Mouse (Mus musculus) gastrocnemius, postnatal 14 days (tissue): ENCODE results near the gene Ppargc1a. TPM values are rescaled to one million over a fixed set of nuclear protein-coding genes. Genes with fewer than 3 reads are reported as not detected.

Experiments
- DNase-seq: peaks from one replicate; pipeline ENCODE4 v3.0.0; 2021; ENCODE audit warnings: mixed read lengths
- intact Hi-C: fragments of 180-260 bp; cut with DNase I; formaldehyde crosslinking; loops from one replicate; pipeline ENCODE4 v1.15.1; 2025; ENCODE audit warnings: low total_unique reads
- long read RNA-seq, 2 experiments: library from polyadenylated mRNA; stranded (forward); transcript quantifications; one replicate each; pipeline ENCODE4 v2.0.0; 2021
- total RNA-seq, 2 experiments: library from RNA; stranded (reverse); gene quantifications; 2 replicates each; pipeline ENCODE4 v1.2.3; 2021

The Ppargc1a gene
- 10 to 100 TPM; 22.3 to 44.2 TPM for total RNA-seq
- long read RNA-seq, experiment 1, full-length matches to known transcripts = 7 of 15 reads
- long read RNA-seq, experiment 1, partial matches to known transcripts = 1 of 15 reads
- long read RNA-seq, experiment 1, other reads (novel, unspliced or antisense) = 7 of 15 reads
- long read RNA-seq, experiment 2, full-length matches to known transcripts = 5 of 9 reads
- long read RNA-seq, experiment 2, partial matches to known transcripts = 1 of 9 reads
- long read RNA-seq, experiment 2, other reads (novel, unspliced or antisense) = 3 of 9 reads

DNA sequence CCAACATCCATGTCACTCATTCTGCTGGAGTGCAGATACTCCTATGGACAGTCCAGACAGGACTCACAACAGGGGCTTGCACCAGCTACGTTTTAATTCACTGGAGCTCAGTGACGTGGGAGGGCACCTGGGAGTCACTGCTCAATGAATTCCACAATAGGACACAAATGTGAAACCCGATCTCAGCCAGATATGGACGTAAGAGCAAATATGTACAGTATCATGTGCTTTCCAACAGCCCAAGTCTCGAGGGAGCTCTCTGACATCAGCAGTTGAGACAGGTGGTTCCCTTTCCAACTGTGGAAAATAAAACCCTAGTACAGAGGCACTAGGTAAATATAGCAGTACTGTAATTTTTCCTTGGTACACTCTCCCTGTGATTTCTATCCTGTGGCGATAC, at the start of gene Ppargc1a:
Ppargc1a (minus strand) TSS at position 68 of the 400 bp plus-strand sequence.
- intact Hi-C loops = no loop called here
- no peak for DNase-seq

DNA sequence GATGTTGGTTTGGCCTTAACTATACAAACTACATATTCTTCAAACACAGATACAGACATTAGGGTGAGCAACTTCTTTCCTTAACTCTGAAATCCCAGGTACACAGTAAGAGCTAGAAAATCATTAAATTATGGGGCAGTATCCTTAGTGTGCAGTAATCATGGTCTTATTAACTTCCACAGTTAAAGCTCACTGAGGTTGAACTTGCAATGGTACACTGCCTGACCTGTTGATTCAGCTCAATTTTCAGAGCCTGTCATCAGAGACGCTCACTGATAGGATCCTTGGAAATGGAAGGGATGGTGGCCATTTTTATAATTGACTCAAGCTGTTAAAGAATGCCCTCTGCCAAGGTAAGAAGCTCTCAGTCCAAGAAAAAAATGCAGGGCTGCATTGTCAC, 49.4 kb upstream of the Ppargc1a start:
- intact Hi-C loops = no loop called here
- DNase-seq = no peak

DNA sequence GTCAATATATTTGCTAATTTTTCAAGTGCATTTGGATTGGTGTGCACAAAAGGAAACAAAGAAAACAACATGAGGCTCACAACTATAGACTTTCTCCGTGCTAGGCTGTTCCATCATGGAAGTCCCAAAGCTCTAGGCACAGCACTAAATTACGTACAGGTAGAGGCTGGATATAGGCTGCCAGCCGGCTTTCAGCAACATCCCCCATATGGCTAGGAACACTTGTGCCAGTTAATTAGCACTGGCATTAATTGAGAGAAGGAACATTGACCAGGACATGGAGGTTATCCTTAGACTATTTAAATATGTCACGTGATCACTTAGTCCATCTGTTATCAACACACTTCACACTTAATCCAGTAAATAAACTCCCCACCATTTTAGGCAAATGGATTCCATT, 44.5 kb upstream of the Ppargc1a start:
- intact Hi-C loops = no loop called here
- DNase-seq = no peak

DNA sequence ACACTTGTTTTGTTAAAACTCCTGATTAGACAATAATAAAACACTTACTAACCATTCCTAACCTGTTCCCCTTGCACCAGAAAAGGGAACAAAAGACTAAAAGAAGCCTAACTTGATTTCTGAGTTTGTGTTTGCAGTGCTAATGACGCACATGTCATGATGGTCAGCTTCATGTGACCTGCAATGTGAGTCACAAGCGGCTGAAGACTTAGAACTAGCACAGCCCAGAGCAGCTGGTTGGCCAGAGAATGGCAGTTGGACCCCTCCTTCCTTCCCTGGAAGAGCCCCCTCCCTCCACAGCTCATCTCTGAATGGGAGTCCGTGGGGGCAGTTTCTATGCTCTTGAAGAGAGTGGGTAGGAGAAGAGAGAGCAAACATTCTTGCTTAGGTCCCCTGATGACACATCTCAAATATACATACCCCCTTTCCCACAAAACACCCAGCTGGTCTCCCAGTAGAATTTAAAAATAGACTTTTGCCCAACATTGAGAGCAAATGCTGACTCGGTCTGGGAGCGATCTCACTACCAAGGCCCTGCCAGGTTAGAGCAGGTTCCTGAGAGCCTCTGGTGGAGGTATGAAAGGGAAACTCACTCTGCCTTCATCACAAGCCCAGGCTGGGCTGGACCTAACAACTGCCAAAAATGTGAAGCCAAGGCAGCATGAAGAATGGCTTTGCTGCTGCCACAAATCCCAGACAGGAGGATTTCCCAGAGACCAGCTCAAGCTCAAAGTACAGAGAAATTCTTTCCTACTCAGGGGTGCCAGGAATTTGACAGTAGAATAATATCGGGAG, 40.4 kb upstream of the Ppargc1a start:
- intact Hi-C loops = no loop called here
- DNase-seq = peak; percentile 9

DNA sequence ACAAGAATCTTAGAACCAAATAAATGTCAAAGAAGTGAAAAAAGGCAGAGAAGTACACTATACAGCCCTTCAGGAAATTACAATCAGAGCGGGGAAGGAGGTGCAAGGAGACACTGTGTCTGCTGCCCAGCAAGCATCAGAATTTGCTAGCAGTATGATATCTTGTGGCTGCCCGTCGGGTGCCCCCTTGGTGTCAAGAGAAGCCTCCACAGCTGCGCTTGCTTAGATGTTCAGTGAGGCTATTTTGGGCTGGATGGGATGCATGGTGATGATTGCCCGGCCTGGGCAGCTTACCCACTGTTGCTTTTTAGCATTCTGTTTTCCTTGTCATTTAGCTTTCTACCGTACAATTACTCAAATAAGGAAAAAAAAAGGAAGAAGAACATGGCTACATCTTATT, 32.0 kb upstream of the Ppargc1a start:
- DNase-seq = no peak
- intact Hi-C loops = no loop called here

DNA sequence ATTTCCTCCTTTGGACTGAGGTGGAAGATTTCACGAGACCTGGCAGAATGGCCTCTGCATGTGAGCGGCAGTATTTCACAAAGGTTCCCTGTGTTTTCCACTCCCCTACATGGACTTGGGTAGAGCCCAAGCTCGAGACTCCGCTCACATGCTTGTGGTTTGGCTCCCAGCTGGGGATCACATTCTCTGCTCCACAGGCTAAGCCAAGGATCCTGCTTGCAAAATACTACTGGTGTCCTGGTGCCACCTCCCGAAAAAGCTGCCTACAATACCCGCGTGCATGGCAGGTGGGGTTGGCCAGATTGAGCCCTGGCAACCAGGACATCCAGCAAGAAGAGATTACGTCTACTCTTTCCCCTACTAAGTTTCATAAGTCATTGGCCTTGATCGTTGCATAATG, 28.1 kb upstream of the Ppargc1a start:
- intact Hi-C loops = no loop called here
- DNase-seq = peak; percentile 73

DNA sequence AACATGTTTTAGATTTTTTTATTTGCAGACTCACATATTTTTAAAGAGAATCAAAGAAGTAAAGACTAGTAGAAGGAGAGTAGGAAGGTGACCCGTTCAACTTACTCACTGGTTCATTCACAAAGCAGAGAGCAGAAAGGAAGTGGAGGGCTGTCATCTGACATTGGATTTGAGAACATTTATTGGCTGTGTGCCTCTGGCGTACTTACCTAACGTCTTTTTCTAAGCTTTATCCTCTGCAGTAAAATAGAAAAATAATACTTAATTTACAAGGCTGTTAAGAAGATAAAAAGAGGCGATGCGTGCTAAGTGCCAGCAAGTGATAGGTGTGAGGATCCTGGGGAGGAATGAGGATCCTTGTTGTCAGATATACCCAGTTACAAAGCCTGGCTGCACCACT, 24.7 kb upstream of the Ppargc1a start:
- intact Hi-C loops = no loop called here
- no peak for DNase-seq

DNA sequence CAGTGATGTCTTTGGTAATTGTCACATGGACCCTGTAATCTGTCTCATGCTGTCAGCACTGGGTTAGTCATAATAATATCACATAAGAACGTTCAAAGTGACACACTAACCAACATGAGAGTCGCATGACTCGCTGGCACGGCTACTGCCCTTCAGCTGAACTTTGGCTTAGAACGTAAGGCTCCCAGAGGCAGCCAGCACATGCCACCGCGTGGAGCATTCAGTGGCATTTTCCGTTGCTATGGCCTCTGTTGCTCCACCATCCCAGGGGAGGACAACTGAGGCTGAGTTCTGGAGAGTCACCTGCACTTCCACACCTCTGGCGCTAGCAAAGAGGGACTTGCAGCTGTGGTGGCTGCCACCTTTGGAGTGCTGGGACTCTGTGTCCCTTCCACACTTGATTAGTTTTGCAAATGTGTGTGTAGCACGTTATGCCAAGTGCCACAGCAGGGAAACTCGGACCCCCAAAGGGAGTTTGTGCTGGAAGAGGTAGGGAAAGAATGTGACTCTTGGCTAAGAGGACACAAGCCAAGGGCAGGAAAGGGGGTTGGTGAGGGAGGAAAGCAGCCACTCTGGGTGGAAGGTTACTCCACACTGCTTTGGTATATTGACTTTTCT, 24.1 kb upstream of the Ppargc1a start:
- intact Hi-C loops = no loop called here
- DNase-seq = no peak

DNA sequence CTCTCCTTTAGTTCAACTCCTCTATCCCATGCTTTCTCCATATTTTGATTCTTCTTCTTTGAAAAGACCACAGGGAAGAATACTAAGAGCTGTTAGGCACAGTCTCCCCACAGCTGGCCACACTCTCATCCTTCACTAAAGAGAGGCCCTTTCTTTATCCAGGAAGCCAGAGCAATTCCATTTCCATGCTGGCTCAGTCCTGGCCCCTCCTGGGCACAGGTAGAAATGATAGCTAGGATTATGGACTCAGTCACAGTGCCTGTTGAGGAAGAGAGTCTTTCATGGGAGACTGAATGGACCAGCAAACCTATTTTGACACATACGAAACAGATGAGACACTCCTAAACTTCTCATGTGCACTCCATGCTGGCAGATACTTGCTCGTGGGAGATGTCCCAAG, 18.7 kb upstream of the Ppargc1a start:
- DNase-seq = no peak
- intact Hi-C loops = no loop called here

DNA sequence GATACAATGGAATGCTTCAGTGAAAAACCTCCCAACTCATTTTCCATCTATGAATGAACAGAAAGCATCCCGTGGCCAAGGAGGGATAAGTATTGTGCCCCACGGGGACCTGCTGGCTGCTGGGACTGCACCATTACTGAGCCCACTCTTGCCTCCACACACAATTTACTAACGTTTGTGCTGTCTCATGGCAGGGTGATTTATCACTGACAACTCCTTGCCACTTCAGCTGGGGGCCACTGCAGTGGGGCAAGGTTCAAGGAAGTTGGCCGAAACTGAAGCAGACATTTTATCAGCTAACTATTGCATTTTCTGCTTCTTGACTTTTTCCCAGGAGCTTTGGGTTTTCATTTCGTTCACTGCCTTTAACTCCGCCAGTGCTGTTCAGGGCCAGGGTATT, 17.5 kb upstream of the Ppargc1a start:
- intact Hi-C loops = no loop called here
- DNase-seq = no peak

DNA sequence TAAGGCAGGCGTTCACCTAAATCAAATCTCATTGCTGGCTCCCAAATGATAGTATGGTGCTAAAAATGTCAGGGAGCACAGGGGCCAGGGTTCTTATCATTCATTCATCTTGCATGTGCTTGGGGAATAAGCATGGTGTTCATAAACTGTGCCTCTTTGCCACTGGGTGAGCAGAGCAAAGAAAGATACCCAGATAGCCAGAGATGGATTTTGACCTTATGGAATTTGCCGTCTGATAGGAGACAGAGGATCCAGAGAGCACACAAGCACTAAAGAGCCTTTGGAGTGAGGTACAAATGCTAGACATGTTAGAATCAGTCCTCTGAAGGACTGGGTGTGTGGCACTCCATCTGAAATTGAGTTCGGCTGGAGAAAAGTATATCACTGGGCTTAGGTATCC, 16.7 kb upstream of the Ppargc1a start:
- intact Hi-C loops = no loop called here
- DNase-seq = no peak

DNA sequence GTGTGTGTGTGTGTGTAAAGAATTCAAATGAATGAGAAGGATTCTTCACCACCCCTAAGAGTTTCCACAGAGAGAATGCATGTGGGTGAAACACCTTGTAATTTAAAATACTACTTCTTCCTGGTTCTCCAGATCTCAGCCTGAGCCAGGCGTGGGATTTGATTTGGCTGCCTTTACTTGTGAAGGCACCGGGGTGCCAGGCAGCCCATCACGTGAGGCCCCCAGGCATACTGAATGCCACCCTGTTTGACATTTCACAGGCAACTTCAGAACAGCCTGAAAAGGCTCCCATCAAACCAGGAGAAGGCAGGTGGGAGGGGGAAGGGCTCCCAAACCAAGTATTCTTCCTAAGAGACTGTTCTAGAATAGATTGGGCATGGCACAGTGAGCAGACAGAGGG, 16.1 kb upstream of the Ppargc1a start:
- intact Hi-C loops = no loop called here
- no peak for DNase-seq

DNA sequence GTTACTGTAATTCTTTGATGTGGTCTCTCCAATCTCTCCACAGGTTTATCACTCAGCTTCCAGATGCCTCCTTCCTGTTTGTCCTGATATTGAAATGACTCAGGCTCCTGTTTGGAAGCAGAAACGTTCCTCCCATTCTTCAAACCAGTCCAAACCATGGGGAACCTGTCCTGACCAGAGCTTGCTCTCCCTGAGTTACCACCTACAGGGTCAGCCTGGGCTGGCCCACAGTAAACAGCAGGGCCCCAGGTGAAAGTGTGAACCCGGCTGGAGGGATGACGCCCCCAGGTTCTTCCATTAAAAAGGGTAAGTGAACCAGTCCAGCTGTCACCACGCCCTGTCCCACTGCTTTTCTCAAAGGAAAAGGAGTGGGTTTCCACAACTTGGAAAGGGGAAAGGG, 15.5 kb upstream of the Ppargc1a start:
- intact Hi-C loops = no loop called here
- DNase-seq = no peak

DNA sequence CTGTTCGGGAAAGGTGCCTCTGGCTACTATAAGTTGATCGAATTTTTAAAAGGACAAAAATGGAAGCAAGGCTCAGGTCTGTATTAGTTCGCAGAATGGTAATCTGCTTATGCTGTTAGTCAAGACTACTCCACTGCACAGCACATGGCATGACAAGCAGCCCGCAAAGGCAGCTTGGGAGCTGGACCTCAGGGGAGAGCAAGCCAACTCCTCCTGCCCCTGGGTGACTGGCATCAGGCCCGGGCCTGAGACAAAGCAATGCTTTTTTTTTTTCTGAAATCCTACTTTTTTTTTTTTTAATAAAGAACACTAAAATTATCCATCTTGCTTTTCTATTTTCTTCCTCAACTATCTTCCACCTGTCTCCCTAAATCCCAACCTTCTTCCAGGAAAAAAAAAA, 15.1 kb upstream of the Ppargc1a start:
- intact Hi-C loops = no loop called here
- no peak for DNase-seq

DNA sequence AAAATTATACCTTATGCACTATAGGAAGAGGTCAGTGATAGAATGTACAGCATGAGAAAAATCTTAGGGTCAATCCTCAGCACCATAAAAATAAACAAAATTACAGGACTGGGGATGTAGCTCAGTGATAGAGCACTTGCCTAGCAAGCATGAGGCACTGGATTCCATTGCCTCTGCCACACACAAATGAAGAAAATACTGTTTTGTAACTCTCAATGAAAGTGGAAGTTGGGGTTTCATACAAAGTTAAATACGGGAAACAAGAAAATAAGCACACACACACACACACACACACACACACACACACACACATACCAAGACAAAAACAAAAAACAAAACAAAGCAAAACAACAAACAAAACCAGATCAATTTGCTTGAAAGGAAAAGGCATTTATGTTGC, 10.1 kb upstream of the Ppargc1a start:
- DNase-seq = no peak
- intact Hi-C loops = no loop called here

DNA sequence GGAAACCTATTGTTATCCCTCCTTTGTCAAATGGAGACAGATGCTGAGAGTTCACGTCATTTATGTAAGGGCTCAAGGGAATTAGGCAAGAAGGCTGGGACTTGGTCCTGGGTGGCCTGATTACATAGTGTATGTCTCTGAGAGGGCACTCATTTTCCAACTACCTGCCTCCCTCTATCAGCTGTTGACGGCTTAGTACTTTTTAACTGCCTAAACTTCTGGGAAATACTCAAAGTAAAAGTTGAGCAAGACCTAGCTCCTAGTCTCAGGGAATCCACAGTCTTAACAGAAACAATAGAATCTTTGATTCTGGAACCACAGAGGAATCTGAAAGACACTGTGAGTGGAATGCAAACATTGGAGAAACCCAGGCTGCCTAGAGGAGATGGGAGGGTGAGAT, 6.2 kb upstream of the Ppargc1a start:
- intact Hi-C loops = no loop called here
- no peak for DNase-seq

DNA sequence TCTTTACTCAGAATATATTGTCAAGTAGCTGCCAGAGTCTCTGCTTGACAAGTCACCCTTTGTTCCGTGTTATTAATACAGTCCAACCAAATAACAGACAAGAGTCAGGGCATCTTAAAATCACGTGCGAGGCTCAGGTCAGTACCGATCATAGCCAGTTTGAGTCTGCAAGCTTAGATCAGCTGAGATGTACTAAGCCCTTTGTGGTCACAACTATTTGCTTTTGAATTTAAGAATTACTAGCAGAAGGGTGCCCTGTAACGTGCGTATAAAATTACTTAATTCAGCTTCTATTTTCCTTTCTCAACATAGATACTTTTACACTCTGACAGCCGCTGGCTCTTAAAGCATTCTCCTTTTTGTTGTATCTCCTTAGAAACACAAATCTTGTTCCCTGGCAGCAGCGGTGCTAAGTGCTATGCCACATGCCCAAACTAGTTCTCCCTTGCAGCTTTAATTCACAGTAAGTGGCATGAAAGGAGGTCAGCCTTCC, 718 bp upstream of the Ppargc1a start:
- intact Hi-C loops = no loop called here
- DNase-seq = no peak

DNA sequence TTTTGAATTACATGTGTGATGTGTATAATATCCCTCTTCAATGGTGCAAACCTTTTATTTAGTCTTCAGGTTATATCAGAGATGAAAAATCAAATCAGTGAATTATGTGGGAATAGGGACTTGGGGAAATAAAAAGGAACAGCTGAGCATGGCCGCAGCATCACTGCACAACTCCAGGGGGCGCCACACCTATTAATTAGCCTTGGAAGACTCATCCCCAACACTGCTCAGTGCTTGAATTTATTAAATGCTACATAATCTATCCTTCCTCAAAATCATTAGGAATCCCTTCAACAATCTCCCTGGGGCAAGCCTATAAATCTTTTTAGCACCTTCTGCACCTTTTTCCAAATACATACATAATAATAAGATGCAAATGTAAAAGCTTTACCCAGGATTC, 1.9 kb downstream of the Ppargc1a start:
- intact Hi-C loops = no loop called here
- no peak for DNase-seq

DNA sequence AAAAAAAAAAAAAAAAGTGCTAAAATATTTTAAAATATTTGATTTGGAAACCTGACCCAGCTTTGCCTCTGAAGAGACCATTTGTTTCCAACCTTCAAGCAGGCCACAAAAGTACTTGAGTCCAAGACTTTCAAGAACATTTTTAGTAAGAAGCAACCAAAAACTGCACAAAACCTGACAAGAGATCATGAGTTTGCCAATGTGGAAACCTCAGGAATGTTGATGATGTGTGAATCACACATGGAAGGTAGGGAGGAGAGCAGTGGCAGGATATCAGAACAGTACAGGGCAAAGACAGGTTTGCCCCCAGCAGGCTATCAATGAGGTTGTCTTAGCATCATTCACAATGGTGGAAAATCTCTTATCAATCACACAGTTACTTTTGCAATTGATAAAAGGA, 2.5 kb downstream of the Ppargc1a start:
- no peak for DNase-seq
- intact Hi-C loops = no loop called here

DNA sequence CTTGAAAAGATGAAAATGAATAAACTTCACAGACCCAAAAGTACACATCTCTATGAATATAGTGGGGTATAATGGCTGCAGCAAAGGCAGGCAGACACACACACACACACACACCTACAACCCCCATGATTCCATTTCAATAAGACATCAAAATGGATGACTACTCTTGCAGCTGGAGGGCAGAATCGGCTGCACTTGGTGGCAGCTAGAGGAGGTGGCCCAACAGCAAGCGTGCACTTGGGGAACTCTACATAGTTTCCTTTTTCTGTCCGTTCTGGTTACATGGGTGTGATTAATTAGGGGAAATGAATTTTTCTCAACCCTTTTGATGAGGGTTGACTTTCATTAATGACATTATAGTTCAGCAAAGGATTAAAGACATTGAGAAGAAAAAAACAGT, 4.0 kb downstream of the Ppargc1a start:
- no peak for DNase-seq
- intact Hi-C loops = no loop called here
